Mouse (Mus musculus) olfactory bulb, adult 2 months (tissue): ENCODE data around the gene Cybrd1.

Experiments
- CTCF ChIP-seq: fragments of 200-500 bp; IDR thresholded peaks from 2 replicates; pipeline ENCODE4 v1.5.1; 2012; ENCODE audit warnings: low read depth, mild to moderate bottlenecking, low read length, moderate library complexity; ENCODE audit not compliant: insufficient read depth
- POLR2A ChIP-seq: fragments of 200-500 bp; IDR thresholded peaks from 2 replicates; pipeline ENCODE4 v1.6.1; 2012; ENCODE audit warnings: mild to moderate bottlenecking, low read depth, low read length, moderate library complexity; ENCODE audit not compliant: insufficient read depth

DNA sequence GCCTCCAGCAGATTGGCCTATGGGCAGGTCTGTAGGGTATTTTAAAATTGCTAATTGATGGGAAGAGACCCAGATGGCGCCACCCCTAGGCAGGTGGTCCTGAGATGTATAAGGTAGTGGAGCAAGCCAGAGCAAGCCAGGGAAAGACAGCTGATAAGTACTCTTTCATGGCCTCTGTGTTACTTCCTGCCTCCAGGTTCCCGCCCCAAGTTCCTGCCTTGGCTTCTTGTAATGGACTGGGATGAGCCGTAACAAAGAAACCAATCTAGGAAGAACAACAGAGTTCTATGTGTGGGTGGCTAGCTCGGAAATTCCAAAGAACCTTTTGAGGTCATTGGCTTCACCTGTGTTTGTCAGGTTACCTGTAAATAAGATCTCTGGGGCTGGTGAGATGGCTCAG lies 49.5 kb downstream of the Cybrd1 start:
- no peak for TF ChIP-seq CTCF
- TF ChIP-seq POLR2A = no peak
